Mouse (Mus musculus) CH12.LX (cell line): ENCODE measurements around the gene Tph2. TPM values are rescaled to one million over a fixed set of nuclear protein-coding genes. Genes with fewer than 3 reads are reported as not detected.

Experiments
- DNase-seq: peaks from one replicate; pipeline ENCODE4 v3.0.0-alpha.2; 2013; ENCODE audit errors: extremely low read depth
- H3K27ac ChIP-seq: 2 replicates; pipeline ENCODE4 v1.5.1; 2012; ENCODE audit warnings: low read depth, mild to moderate bottlenecking, control low read depth, moderate library complexity; ENCODE audit not compliant: insufficient read depth
- H3K27me3 ChIP-seq: replicated peaks from 2 replicates; pipeline ENCODE3; 2012; ENCODE audit warnings: inconsistent platforms
- H3K36me3 ChIP-seq, 2 experiments: replicated peaks in 1 of 2; 2 replicates each; pipeline versions ENCODE3 to v1.6.1; 2012; ENCODE audit warnings: inconsistent platforms in 1 of 2, low read length in 1 of 2, mild to moderate bottlenecking in 1 of 2, mixed read lengths in 1 of 2, moderate library complexity in 1 of 2; ENCODE audit not compliant: control insufficient read depth in 1 of 2, insufficient read depth in 1 of 2
- H3K4me1 ChIP-seq, 2 experiments: 2 replicates each; pipeline ENCODE4 v1.6.1; 2012; ENCODE audit warnings: inconsistent platforms in 1 of 2, moderate library complexity in 1 of 2; ENCODE audit not compliant: insufficient read depth in 2 of 2, control insufficient read depth in 1 of 2
- H3K4me2 ChIP-seq: 2 replicates; pipeline ENCODE4 v1.6.1; 2012; ENCODE audit warnings: low read depth, mild to moderate bottlenecking, control low read depth; ENCODE audit not compliant: poor library complexity, insufficient read depth, severe bottlenecking
- H3K4me3 ChIP-seq, 3 experiments: fragments of 150-350 bp in 1 of 3; sonication (generic) in 1 of 3; replicated peaks in 1 of 3; 2 replicates each; pipeline versions ENCODE3 to v1.5.1; 2011 to 2012; ENCODE audit warnings: low read depth in 2 of 3, low read length in 2 of 3, mild to moderate bottlenecking in 2 of 3, moderate library complexity in 2 of 3, control low read depth in 1 of 3, improper control_type of control experiment in 1 of 3, inconsistent platforms in 1 of 3, mixed read lengths in 1 of 3; ENCODE audit not compliant: poor library complexity in 1 of 3
- H3K79me2 ChIP-seq: replicated peaks from 2 replicates; pipeline ENCODE4 v1.6.1; 2012; ENCODE audit warnings: mild to moderate bottlenecking, moderate library complexity; ENCODE audit not compliant: control insufficient read depth, poor library complexity, insufficient read depth, severe bottlenecking; ENCODE audit errors: extremely low read depth
- H3K9ac ChIP-seq: 2 replicates; pipeline ENCODE4 v1.6.1; 2012; ENCODE audit warnings: low read depth, mild to moderate bottlenecking, control low read depth, moderate library complexity; ENCODE audit not compliant: insufficient read depth
- H3K9me3 ChIP-seq: replicated peaks from 2 replicates; pipeline ENCODE3; 2012; ENCODE audit warnings: low read length, inconsistent platforms, mixed read lengths
- KAT2A ChIP-seq: IDR thresholded peaks from 2 replicates; pipeline ENCODE4 v1.6.1; 2012; ENCODE audit warnings: low read length, improper control_type of control experiment, inconsistent platforms; ENCODE audit not compliant: insufficient replicate concordance
- MAX ChIP-seq: IDR thresholded peaks from 2 replicates; pipeline ENCODE4 v1.6.1; 2011; ENCODE audit warnings: low read length, improper control_type of control experiment
- MAZ ChIP-seq: IDR thresholded peaks from 2 replicates; pipeline ENCODE4 v1.6.1; 2012; ENCODE audit warnings: low read depth, mild to moderate bottlenecking, inconsistent platforms, low read length, improper control_type of control experiment, moderate library complexity
- MEF2A ChIP-seq: IDR thresholded peaks from 2 replicates; pipeline ENCODE4 v1.6.1; 2014; ENCODE audit warnings: low read depth, mild to moderate bottlenecking, inconsistent platforms, low read length, improper control_type of control experiment, borderline replicate concordance
- MXI1 ChIP-seq: IDR thresholded peaks from 2 replicates; pipeline ENCODE4 v1.6.1; 2011; ENCODE audit warnings: mild to moderate bottlenecking, low read depth, low read length, improper control_type of control experiment
- ZNF384 ChIP-seq: IDR thresholded peaks from 2 replicates; pipeline ENCODE4 v1.6.1; 2012; ENCODE audit warnings: low read depth, low read length, improper control_type of control experiment, inconsistent platforms
- dilution Hi-C: fragments of 300-500 bp; cut with MboI; formaldehyde crosslinking; loops from 2 replicates; pipeline ENCODE4 v1.14.3; 2020; ENCODE audit warnings: low sequenced_read_pairs; ENCODE audit not compliant: extremely low pct_unique_long_range_greater_than_20kb, extremely low pct_ligation_motif_present
- in situ Hi-C: fragments of 300-500 bp; cut with MboI; formaldehyde crosslinking; loops from 3 replicates; pipeline ENCODE4 v1.14.3; 2019; ENCODE audit warnings: low sequenced_read_pairs, low pct_ligation_motif_present, low pct_unique_long_range_greater_than_20kb, mixed read lengths
- polyA plus RNA-seq: library from polyadenylated mRNA; unstranded; fragments of >175 nt; gene quantifications from 2 replicates; pipeline ENCODE4 v1.2.1, GENCODE M21; 2012; ENCODE audit warnings: low read depth; ENCODE audit not compliant: insufficient read length
- total RNA-seq, 2 experiments: library from RNA; depleted of rRNA; stranded (reverse); fragments of 300-350 nt in 1 of 2; fragments of >200 nt in 1 of 2; gene quantifications; 2 replicates each; pipeline ENCODE4 v1.2.3; 2012 to 2014

The Tph2 gene
- total and polyA plus RNA-seq, 3 experiments, result 0.42 to 0.55 (median 0.54) TPM

- Histone ChIP-seq H3K9me3 (no peaks in the 10 kb centered on the region), H3K36me3 (no peaks in the 10 kb centered on the region), H3K27ac (no peak overlapping the region), H3K27me3 (no peaks in the 10 kb centered on the region), H3K4me2 (no peak overlapping the region), H3K4me3 (no peak overlapping the region), H3K9ac (no peak overlapping the region), H3K4me1 (peaks cover 0 to 4% of the 10 kb centered on the region in 2 experiments; a peak in 2 of 4 replicates), H3K79me2 (no peaks in the 10 kb centered on the region)
- TF ChIP-seq MAZ (no peak), MAX (no peak)
- dilution Hi-C loops (no loop called here), in situ Hi-C loops (no loop called here)
- DNase-seq, result no peak
These were observed 11.5 kb downstream of the Tph2 start for GRCm38 (mm10) chr10:115173336-115173735.

- dilution Hi-C loops (no loop called here), in situ Hi-C loops (no loop called here)
- no peak overlapping the region for H3K4me2 ChIP-seq
- peaks cover 0 to 4% of the 10 kb centered on the region in 2 experiments; a peak in 2 of 4 replicates for H3K4me1 ChIP-seq
- no peak for DNase-seq
- H3K9me3 ChIP-seq, result no peaks in the 10 kb centered on the region
- H3K4me3 ChIP-seq, result no peak overlapping the region
- H3K27me3 ChIP-seq, result no peaks in the 10 kb centered on the region
- no peak for TF ChIP-seq MEF2A
- no peak for TF ChIP-seq MXI1
- no peaks in the 10 kb centered on the region for H3K36me3 ChIP-seq
- H3K9ac ChIP-seq, result no peak overlapping the region
- H3K27ac ChIP-seq, result no peak overlapping the region
- no peaks in the 10 kb centered on the region for H3K79me2 ChIP-seq
These were observed 13.4 kb downstream of the Tph2 start for GRCm38 (mm10) chr10:115171351-115171818.

GRCm38 (mm10) chr10:115170496-115171350 is 14.1 kb downstream of the Tph2 start:
- in situ Hi-C loops (no loop called here), dilution Hi-C loops (no loop called here)
- no peaks in the 10 kb centered on the region for H3K36me3 ChIP-seq
- no peaks in the 10 kb centered on the region for H3K79me2 ChIP-seq
- DNase-seq, result no peak
- H3K4me1 ChIP-seq, result peaks cover 0 to 4% of the 10 kb centered on the region in 2 experiments; a peak in 2 of 4 replicates
- H3K9ac ChIP-seq, result no peak overlapping the region
- no peaks in the 10 kb centered on the region for H3K27me3 ChIP-seq
- TF ChIP-seq ZNF384, result 0 out of 2 replicates have a peak, but pooled peaks have one; percentile 12
- no peak for TF ChIP-seq KAT2A
- H3K27ac ChIP-seq, result no peak overlapping the region
- H3K4me2 ChIP-seq, result no peak overlapping the region
- no peak overlapping the region for H3K4me3 ChIP-seq
- H3K9me3 ChIP-seq, result no peaks in the 10 kb centered on the region
